Mouse (Mus musculus): ENCODE data around the gene Snx32.
A peak's percentile ranks its signal among the peaks of the same experiment; 100 is the strongest.
"Not testable (repeated sequence)": the region's sequence is repeated elsewhere in the genome, so short reads cannot be mapped to it uniquely, and the experiment has no call there.

Gene Snx32

GRCm38 (mm10) chr19:5511074-5511632 is 815 bp upstream of the Snx32 start:
- DNase-seq, result no peak

DNA sequence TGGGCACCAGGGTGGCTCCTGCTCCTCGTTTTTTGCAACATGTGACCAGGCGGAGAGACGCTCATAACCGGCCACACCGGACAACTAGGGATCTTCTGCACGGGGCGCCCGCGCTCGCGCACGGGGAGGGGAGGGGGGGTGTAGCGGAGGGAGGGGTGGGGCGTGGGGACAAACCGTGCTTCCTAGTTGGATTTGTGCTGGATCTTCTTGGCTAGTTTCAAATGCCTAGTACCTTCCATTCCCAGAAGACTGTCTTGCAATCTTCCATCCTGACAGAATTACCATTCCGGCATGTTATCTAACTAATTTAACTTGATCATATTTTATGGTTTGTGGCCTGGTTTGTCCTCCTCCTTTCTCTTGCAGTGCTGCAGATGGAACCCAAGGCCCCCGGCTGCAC is 6.7 kb downstream of the Snx32 start, which contains the start of gene 1700020D05Rik:
TSS of gene 1700020D05Rik (minus strand) at position 101 of the 400 bp plus-strand sequence.
- no peak for DNase-seq

DNA sequence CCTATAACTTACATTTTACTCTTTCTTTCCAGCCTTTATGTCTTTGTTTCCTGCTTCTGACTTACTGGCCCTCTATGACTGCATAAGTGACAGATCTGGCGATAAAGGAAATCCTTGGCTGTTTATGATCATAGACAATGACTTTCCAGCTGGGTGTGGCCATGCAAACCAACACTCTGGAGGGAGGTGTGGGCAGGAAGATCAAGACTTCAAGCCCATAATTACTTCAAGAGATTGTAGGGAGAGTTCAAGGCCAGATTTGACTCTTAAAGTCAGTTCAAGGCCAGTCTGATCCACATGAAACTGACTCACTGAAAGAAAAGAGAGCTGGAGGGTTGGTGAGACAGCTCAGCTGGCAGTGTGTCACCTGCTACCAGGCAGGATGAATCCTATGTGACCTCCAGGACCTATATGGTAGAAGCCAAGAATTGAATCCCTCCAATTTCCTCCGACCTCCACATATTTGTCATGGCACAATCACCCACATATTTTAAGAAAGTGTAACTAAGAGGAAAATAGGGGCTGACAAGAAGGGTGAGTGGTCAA is 9.9 kb downstream of the Snx32 start:
- DNase-seq, result no peak

- DNase-seq, result no peak
Measured at GRCm38 (mm10) chr19:5496052-5496370, 14.3 kb downstream of the Snx32 start.

GRCm38 (mm10) chr19:5495353-5496051 is 14.8 kb downstream of the Snx32 start:
- DNase-seq, result no peak

GRCm38 (mm10) chr19:5494314-5494713 is 16.0 kb downstream of the Snx32 start:
- DNase-seq, result no peak

GRCm38 (mm10) chr19:5493301-5493721 is 17.0 kb downstream of the Snx32 start:
- DNase-seq, result not testable (repeated sequence)

DNA sequence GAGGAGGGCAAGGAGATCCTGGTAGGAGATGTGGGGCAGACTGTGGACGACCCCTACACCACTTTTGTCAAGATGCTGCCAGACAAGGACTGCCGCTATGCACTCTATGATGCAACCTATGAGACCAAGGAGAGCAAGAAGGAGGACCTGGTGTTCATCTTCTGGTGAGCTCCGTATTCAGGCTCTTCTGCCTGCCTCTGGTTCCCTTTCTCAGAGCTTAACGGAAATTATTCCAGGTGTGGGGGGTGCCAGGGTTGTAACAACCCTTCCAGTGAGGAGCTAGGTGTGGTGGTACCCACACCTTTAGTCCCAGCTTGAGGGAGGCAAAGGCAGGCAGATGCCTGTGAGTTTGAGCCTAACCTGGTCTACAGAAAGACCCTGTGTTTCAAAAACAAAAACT is 17.7 kb downstream of the Snx32 start:
- no peak for DNase-seq

DNA sequence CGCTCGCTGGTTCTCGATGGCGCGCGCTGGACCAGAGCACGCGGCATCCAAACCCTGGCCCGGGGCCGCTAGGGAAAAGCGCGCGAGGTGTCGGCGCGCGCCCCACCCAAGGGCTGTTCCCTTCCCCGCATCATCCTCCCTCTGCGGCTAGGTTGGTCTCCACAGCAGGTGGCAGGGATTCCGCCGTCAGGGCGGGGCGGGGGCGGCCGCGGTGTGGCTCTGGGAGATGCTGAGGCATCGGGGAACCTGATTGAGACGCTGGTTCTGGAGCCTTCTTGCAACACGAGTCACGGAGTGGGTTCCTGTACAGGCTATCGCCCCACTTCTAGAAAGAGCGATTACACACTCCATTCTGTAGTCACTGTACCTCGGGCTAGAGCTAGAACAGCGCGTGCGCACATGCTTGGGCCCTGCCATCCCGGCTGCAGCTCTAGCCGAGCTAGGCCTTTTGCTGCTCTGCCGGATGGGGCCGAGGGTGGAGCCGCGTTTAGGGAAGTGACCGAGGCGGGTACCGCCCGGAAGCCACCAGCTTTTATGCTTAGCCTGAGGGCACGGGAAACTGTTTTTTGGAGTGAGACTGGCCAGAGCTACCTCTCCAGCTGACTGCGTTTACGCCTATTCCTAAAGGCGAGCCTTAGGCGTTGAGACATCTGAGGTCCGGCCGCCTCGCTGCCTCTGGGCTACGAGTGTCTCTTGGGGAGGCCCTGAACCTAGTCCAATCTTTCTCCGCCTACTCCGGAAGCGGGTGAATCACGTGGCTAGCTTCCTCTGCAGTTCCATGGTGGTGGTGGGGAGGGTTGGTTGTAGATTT is 19.2 kb downstream of the Snx32 start:
- peak; percentile 83 to 85 for DNase-seq

DNA sequence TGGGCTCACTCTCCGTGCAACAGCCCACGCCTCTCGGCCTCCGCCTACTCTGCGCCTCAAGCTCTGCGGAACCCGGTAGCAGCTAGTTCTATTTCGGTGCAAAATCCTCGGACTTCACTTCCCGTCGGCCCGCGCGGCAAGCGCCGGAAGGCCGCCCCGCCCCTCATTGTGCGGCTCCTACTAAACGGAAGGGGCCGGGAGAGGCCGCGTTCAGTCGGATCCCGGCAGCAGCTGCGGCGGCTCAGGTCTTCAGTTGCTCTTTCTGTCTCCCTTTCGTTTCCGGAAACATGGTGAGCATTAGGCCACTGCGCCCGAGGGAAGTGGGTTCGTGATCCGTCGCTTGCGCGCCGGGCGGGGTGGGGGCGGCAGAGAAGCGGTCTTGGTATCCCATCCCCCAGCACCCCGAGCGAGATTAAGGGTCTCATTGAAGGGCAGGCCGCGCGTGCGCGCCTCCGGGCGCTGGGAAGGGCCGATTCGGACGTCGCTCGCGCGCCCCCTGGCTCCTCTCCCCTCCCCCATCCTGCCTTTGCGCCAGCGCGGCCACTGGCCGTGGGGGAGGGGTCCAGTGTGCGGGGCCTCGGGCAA is 19.9 kb downstream of the Snx32 start, which contains the start of gene Cfl1:
TSS of gene Cfl1 (plus strand) at position 143 of the 585 bp plus-strand sequence.
- DNase-seq, result peak; percentile 95 to 96

DNA sequence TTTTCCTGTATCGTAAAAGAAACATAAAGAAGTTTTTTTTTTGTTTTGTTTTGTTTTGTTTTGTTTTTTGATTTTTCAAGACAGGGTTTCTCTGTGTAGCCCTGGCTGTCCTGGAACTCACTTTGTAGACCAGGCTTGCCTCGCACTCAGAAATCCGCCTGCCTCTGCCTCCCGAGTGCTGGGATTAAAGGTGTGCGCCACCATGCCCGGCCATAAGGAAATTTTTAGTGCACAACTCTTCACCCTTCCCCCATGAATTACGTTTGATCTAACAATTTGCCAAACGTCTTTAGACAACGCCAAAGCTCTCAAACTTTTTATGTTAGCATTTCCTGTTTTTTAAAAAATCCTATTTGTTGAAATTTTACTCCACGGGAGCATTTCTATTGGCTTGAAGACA is 20.6 kb downstream of the Snx32 start:
- not testable (repeated sequence) for DNase-seq

- peak; percentile 96 to 97 for DNase-seq
Measured at GRCm38 (mm10) chr19:5488878-5489571, 21.3 kb downstream of the Snx32 start.

DNA sequence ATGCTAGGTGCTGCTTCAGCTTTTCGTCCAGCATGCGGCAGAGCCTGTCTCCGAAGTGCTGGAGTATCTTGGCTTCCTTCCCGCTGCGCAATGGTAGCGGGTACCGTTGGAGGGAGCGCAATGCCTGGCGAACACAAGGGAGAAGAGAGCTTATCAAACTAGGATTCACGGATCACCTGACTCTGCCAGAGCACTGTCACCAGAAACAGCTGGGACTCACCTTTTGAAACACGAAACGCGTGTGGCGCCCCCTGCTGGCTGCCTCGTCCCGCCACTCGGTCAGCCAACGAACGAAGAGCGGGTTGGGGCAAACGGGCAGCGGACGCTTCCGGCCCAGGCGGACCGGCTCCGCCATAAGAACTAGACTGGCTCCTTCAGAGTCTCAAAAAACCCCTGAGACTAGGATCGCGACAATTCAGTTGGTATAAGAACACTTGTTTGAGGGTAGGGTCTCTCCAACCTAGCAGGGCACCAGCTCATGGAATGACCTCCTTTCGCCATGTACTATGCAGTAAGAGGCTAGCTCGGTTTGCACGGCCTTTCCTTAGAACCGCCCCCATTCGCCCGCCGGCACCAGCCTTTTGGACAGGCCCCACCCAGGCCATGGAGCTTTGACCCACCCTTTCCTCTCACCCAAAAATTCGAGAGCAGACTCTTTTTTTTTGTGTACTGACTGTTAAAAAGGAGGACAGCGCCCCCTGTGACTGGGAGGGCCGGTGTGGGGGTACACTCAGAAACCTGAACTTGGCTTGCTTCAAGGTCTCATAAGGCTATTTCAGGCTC is 22.4 kb downstream of the Snx32 start, which contains the start of gene Mus81:
TSS of gene Mus81 (minus strand) at position 635 of the 783 bp plus-strand sequence.
- DNase-seq, result peak; percentile 98 to 99

DNA sequence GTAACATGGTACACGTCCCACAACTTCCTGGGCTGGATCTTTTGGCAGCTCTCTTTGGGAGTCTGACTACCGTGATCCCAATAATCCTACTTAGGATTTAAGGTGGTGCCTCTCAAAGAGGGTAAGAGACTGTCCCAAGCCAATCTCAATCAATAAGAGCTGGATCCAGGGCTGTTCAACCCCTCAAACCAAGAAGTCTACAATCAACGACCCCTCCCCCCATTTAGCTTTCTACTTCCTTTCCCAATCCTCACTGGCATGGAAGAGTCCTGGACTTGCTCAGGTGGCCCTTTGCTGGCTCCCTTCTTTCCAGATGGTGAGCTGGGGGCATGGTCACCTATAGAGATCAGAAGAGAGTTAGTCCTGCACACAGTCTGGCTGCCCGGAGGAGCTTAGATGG is 23.6 kb downstream of the Snx32 start:
- no peak for DNase-seq

- DNase-seq, result peak; percentile 61 to 65
Measured at GRCm38 (mm10) chr19:5486286-5486685, 24.1 kb downstream of the Snx32 start.

DNA sequence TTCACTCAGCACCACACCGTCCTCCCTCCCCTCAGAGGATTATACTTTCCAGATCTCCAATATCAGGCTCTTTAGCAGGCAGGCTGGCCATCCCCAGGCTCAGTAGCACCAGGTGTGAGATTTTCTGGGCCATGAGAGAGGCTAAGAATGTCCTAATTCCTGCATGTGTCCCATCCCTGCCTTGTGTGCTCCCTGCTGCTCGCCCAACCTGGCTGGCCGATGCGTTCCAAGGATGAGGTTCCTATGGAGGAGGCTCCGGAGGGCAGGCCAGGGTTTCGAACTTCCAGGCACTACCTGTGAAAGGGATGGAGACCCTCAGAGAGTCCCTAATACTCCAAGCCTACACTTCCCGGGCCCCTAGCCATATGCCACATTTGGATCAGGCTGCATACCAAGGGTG is 24.5 kb downstream of the Snx32 start:
- DNase-seq, result peak; percentile 69 to 76

DNA sequence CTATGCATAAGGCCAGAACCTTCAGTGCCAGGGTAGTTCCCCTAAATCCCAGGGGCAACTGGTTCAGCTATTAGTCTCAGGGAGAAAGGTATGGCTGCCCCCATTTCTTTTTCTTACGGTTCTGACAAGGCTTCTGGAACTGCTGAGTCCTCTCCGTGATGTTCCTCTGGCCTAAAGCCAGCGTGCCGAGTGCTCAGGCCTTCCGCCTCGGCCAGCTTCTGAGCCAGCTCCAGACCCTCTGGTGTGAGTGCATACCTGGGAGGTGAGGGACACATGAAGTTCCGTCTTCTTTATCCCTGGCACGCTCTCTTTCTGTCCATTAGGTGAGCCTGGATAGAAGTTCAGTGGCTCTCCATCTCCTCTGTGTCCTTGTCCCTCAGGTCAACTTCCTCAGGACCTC is 25.0 kb downstream of the Snx32 start:
- DNase-seq, result peak; percentile 63 to 66

- DNase-seq, result no peak
Measured at GRCm38 (mm10) chr19:5484496-5484895, 25.8 kb downstream of the Snx32 start.

- DNase-seq, result no peak
Measured at GRCm38 (mm10) chr19:5483386-5484359, 26.7 kb downstream of the Snx32 start.

GRCm38 (mm10) chr19:5481398-5481797 is 28.9 kb downstream of the Snx32 start:
- no peak for DNase-seq

Measured in cerebellum, postnatal 14 days (tissue).